In the genomic region with DNA sequence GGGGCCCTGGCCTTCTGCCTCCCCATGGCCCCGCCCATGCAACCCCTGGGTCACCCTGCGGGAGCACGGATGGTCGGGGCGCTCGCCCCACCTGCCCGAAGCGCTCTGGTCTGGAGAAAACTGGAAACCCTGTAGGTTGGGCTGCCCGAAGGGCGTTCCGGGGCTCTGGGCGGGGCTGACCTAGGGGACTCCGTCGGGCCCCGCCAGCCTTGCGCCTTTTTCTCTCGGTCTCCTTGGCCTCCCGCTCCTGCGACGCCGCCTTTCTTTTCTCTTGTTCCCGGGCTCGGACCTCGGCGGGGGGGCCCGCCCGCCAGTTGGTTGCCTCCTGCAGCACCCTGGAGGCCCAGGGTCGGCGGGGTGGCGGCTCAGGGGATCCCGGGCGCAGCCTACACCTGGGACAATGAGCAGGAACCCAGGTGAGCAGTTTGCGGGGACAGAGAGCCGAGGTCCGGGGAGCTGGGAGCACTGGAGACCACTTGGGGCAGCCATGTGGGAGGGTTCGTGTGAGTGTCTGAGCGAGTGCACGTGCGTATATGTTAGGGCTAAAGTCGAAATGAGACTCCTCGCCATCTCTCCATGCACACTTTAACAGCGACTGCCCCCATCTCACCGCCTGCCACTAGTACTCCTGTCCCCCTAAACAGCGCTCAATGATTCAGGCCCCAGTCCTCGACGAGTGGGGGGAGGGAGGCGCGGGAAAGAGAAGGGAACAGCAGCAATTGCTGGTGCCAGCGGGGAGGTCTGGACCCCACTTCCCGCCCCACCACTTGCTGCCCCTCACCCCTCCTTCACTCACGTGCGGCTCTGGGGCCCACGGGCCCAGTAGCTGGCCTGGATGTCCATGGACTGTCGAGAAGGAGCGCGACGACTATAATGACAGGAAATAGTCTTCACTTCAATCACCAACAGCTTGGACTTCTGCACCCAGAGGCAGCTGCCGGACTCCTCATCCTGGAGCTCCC, we compare ENCODE assay signal across 7 mouse cellular contexts. TPM values are rescaled to one million over a fixed set of nuclear protein-coding genes. Genes with fewer than 3 reads are reported as not detected.
DNase-seq lines count a peak whose midpoint lies in the region; ATAC-seq lines count a peak whose summit lies in the region.

No protein-coding gene starts in this region.

- no peak overlapping the region for H3K27ac ChIP-seq in embryonic facial prominence, embryonic 11.5 days (replicated peaks; ENCODE audit: low read depth, low read length)
- no peak overlapping the region for H3K27ac ChIP-seq in hindbrain, embryonic 13.5 days
- no peak overlapping the region for H3K27ac ChIP-seq in liver, embryonic 12.5 days
- H3K27ac ChIP-seq in stomach, embryonic 14.5 days (ENCODE audit: low read length) = no peak overlapping the region

- ATAC-seq in embryonic facial prominence, embryonic 11.5 days (replicated peaks; ENCODE audit: insufficient number of reproducible peaks, low FRiP score, low TSS enrichment, low read depth) = no peak
- ATAC-seq in hindbrain, embryonic 13.5 days (ENCODE audit: low FRiP score) = 0 out of 2 replicates have a peak, but pooled peaks have one; percentile 6
- ATAC-seq in liver, embryonic 12.5 days = peak; percentile 60
- peak; percentile 34; the same call in 1 of the 2 replicates for ATAC-seq in stomach, embryonic 14.5 days (ENCODE audit: insufficient number of reproducible peaks, insufficient read depth, low FRiP score, low read depth)

- H3K4me1 ChIP-seq in embryonic facial prominence, embryonic 11.5 days (ENCODE audit: control insufficient read depth, insufficient read depth, low read length) = peaks cover 16% of the 10 kb centered on the region
- H3K4me1 ChIP-seq in hindbrain, embryonic 13.5 days (replicated peaks) = peaks cover 54% of the 10 kb centered on the region
- peaks cover 50% of the 10 kb centered on the region for H3K4me1 ChIP-seq in liver, embryonic 12.5 days
- peaks cover 24% of the 10 kb centered on the region; the same call in 1 of the 2 replicates for H3K4me1 ChIP-seq in stomach, embryonic 14.5 days (ENCODE audit: control insufficient read depth, insufficient read depth, low read length)

- peak overlapping the region; percentile 60 for H3K4me2 ChIP-seq in embryonic facial prominence, embryonic 11.5 days (ENCODE audit: low read depth, low read length)
- peak overlapping the region; percentile 77 for H3K4me2 ChIP-seq in hindbrain, embryonic 13.5 days
- H3K4me2 ChIP-seq in liver, embryonic 12.5 days = peak overlapping the region; percentile 69
- peak overlapping the region; percentile 72 for H3K4me2 ChIP-seq in stomach, embryonic 14.5 days (replicated peaks; ENCODE audit: low read depth, low read length)

- WGBS in embryonic facial prominence, embryonic 11.5 days = under 1% methylated on average over 57 of the region's 58 CpGs
- under 1% methylated on average over 56 of the region's 58 CpGs for WGBS in hindbrain, embryonic 13.5 days
- WGBS in liver, embryonic 12.5 days (ENCODE audit: insufficient replicate concordance) = 2% methylated on average over 58 of the region's 58 CpGs
- 2% methylated on average over 58 of the region's 58 CpGs for WGBS in stomach, embryonic 14.5 days

- peak; percentile 36 for DNase-seq in ovary, postnatal 36 days (ENCODE audit: low spot score)
- DNase-seq in ovary, adult 18-20 months (ENCODE audit: low spot score) = no peak
- DNase-seq in embryonic facial prominence, embryonic 11.5 days (ENCODE audit: low spot score) = peak; percentile 21
- no peak for DNase-seq in thymus, postnatal 25 days

- H3K9me3 ChIP-seq in embryonic facial prominence, embryonic 11.5 days (replicated peaks; ENCODE audit: control insufficient read depth, low read length) = no peaks in the 10 kb centered on the region
- H3K9me3 ChIP-seq in hindbrain, embryonic 13.5 days = no peaks in the 10 kb centered on the region
- H3K9me3 ChIP-seq in liver, embryonic 12.5 days (replicated peaks) = no peaks in the 10 kb centered on the region
- H3K9me3 ChIP-seq in stomach, embryonic 14.5 days (ENCODE audit: control insufficient read depth, low read depth, low read length) = no peaks in the 10 kb centered on the region

- H3K4me3 ChIP-seq in embryonic facial prominence, embryonic 11.5 days (ENCODE audit: low read depth, low read length) = peak overlapping the region; percentile 31
- H3K4me3 ChIP-seq in hindbrain, embryonic 13.5 days = peak overlapping the region; percentile 48
- peak overlapping the region; percentile 45 for H3K4me3 ChIP-seq in liver, embryonic 12.5 days
- peak overlapping the region; percentile 31 for H3K4me3 ChIP-seq in stomach, embryonic 14.5 days (ENCODE audit: low read depth, low read length)

- H3K27me3 ChIP-seq in embryonic facial prominence, embryonic 11.5 days (ENCODE audit: control insufficient read depth, insufficient read depth, low read length) = peaks cover 75% of the 10 kb centered on the region
- H3K27me3 ChIP-seq in hindbrain, embryonic 13.5 days = peaks cover 90% of the 10 kb centered on the region
- H3K27me3 ChIP-seq in liver, embryonic 12.5 days (replicated peaks) = peaks cover 80% of the 10 kb centered on the region
- H3K27me3 ChIP-seq in stomach, embryonic 14.5 days (ENCODE audit: control insufficient read depth, insufficient read depth, low read length) = peaks cover 72% of the 10 kb centered on the region

- H3K36me3 ChIP-seq in embryonic facial prominence, embryonic 11.5 days (replicated peaks; ENCODE audit: control insufficient read depth, insufficient read depth, low read depth, low read length) = no peaks in the 10 kb centered on the region
- H3K36me3 ChIP-seq in hindbrain, embryonic 13.5 days = peaks cover 9% of the 10 kb centered on the region; the same call in 1 of the 2 replicates
- H3K36me3 ChIP-seq in liver, embryonic 12.5 days = peaks cover 16% of the 10 kb centered on the region
- no peaks in the 10 kb centered on the region for H3K36me3 ChIP-seq in stomach, embryonic 14.5 days (ENCODE audit: control insufficient read depth, insufficient read depth, low read length)

- no peak overlapping the region for H3K9ac ChIP-seq in embryonic facial prominence, embryonic 11.5 days (replicated peaks; ENCODE audit: low read length)
- H3K9ac ChIP-seq in hindbrain, embryonic 13.5 days = peak overlapping the region; percentile 68; the same call in 1 of the 2 replicates
- H3K9ac ChIP-seq in liver, embryonic 12.5 days = peak overlapping the region; percentile 44
- H3K9ac ChIP-seq in stomach, embryonic 14.5 days (replicated peaks; ENCODE audit: low read depth, low read length) = no peak overlapping the region

RNA-seq across cellular contexts. Expression of a gene that starts 2.2 kb away (rescaled TPM):
- 0.26 and 0.27 TPM in 2 replicates for polyA plus RNA-seq in embryonic facial prominence, embryonic 11.5 days (2014; fragmentation: Nextera tagmentation; extraction: Ambion mirVana)
- 0.63 and 0.69 TPM in 2 replicates for polyA plus RNA-seq in hindbrain, embryonic 13.5 days (2015; fragmentation: Nextera tagmentation; extraction: Ambion mirVana)
- polyA plus RNA-seq in liver, embryonic 12.5 days (2016; fragmentation: Nextera tagmentation; extraction: Ambion mirVana) = not detected in 2 replicates
- not detected in 2 replicates for polyA plus RNA-seq in stomach, embryonic 14.5 days (2014; fragmentation: Nextera tagmentation; extraction: Ambion mirVana)

RNA-seq across cellular contexts. Expression of a gene that starts 17.4 kb away (rescaled TPM):
- 0.28 and 0.33 TPM in 2 replicates for polyA plus RNA-seq in embryonic facial prominence, embryonic 11.5 days (2014; fragmentation: Nextera tagmentation; extraction: Ambion mirVana)
- polyA plus RNA-seq in hindbrain, embryonic 13.5 days (2015; fragmentation: Nextera tagmentation; extraction: Ambion mirVana) = 3.7 and 4.6 TPM in 2 replicates
- polyA plus RNA-seq in liver, embryonic 12.5 days (2016; fragmentation: Nextera tagmentation; extraction: Ambion mirVana) = not detected in 2 replicates
- not detected in 2 replicates for polyA plus RNA-seq in stomach, embryonic 14.5 days (2014; fragmentation: Nextera tagmentation; extraction: Ambion mirVana)

RNA-seq across cellular contexts. Expression of a gene that starts 24.2 kb away (rescaled TPM):
- 69.8 and 73.1 TPM in 2 replicates for polyA plus RNA-seq in embryonic facial prominence, embryonic 11.5 days (2014; fragmentation: Nextera tagmentation; extraction: Ambion mirVana)
- polyA plus RNA-seq in hindbrain, embryonic 13.5 days (2015; fragmentation: Nextera tagmentation; extraction: Ambion mirVana) = 73.4 and 77.5 TPM in 2 replicates
- 114 TPM in 2 replicates for polyA plus RNA-seq in liver, embryonic 12.5 days (2016; fragmentation: Nextera tagmentation; extraction: Ambion mirVana)
- 76.3 and 80.0 TPM in 2 replicates for polyA plus RNA-seq in stomach, embryonic 14.5 days (2014; fragmentation: Nextera tagmentation; extraction: Ambion mirVana)

RNA-seq across cellular contexts. Expression of a gene that starts 29.1 kb away (rescaled TPM):
- polyA plus RNA-seq in embryonic facial prominence, embryonic 11.5 days (2014; fragmentation: Nextera tagmentation; extraction: Ambion mirVana) = 1.6 and 2.3 TPM in 2 replicates
- polyA plus RNA-seq in hindbrain, embryonic 13.5 days (2015; fragmentation: Nextera tagmentation; extraction: Ambion mirVana) = 0.12 TPM in 1 of 2 replicates, not detected in the other
- polyA plus RNA-seq in liver, embryonic 12.5 days (2016; fragmentation: Nextera tagmentation; extraction: Ambion mirVana) = not detected in 2 replicates
- polyA plus RNA-seq in stomach, embryonic 14.5 days (2014; fragmentation: Nextera tagmentation; extraction: Ambion mirVana) = not detected in 2 replicates

RNA-seq across cellular contexts. Expression of a gene that starts 44.1 kb away (rescaled TPM):
- 24.5 and 28.7 TPM in 2 replicates for polyA plus RNA-seq in embryonic facial prominence, embryonic 11.5 days (2014; fragmentation: Nextera tagmentation; extraction: Ambion mirVana)
- 68.4 and 71.7 TPM in 2 replicates for polyA plus RNA-seq in hindbrain, embryonic 13.5 days (2015; fragmentation: Nextera tagmentation; extraction: Ambion mirVana)
- 22.4 TPM in 2 replicates for polyA plus RNA-seq in liver, embryonic 12.5 days (2016; fragmentation: Nextera tagmentation; extraction: Ambion mirVana)
- polyA plus RNA-seq in stomach, embryonic 14.5 days (2014; fragmentation: Nextera tagmentation; extraction: Ambion mirVana) = 33.2 and 34.5 TPM in 2 replicates

Comparison
In these comparisons a context has a peak if more than half of its experiments do, and no peak if none do; other contexts are left out.
1. DNase-seq: peak in ovary, postnatal 36 days (single experiment) and embryonic facial prominence, embryonic 11.5 days (single experiment); none in ovary, adult 18-20 months (single experiment) and thymus, postnatal 25 days (single experiment).
2. H3K9ac ChIP-seq: peak in hindbrain, embryonic 13.5 days (single experiment) and liver, embryonic 12.5 days (single experiment); none in embryonic facial prominence, embryonic 11.5 days (single experiment) and stomach, embryonic 14.5 days (single experiment).
3. Peak in every context shown above with its lines, with median percentiles within 50 percentile points of each other: H3K4me2 ChIP-seq and H3K4me3 ChIP-seq.